Mouse (Mus musculus) intestine, postnatal 0 days (tissue): ENCODE measurements at regions not wholly inside any gene's neighbourhood (a gene's known extent, or its start where the extent isn't known, plus 50 kb on each side); places are given as distances from the start of the nearest gene placed in this dataset.

ENCODE experiments used
- ATAC-seq: fragments of 200-750 bp; cut with Nextera tagmentation; 2 replicates; pipeline ENCODE4 v1.8.0; 2017; ENCODE audit warnings: mild to moderate bottlenecking, moderate TSS enrichment, moderate library complexity
- H3K27ac ChIP-seq: fragments of 300-500 bp; sonication (generic); 2 replicates; pipeline ENCODE4 v1.5.1; 2014; ENCODE audit warnings: mild to moderate bottlenecking, low read depth, low read length, moderate library complexity
- H3K27me3 ChIP-seq: fragments of 300-500 bp; sonication (generic); replicated peaks from 2 replicates; pipeline ENCODE4 v1.6.1; 2014; ENCODE audit warnings: low read length, mixed read lengths; ENCODE audit not compliant: control insufficient read depth, insufficient read depth
- H3K36me3 ChIP-seq: fragments of 300-500 bp; sonication (generic); 2 replicates; pipeline ENCODE4 v1.6.1; 2014; ENCODE audit warnings: mild to moderate bottlenecking, moderate library complexity; ENCODE audit not compliant: control insufficient read depth, insufficient read depth
- H3K4me1 ChIP-seq: fragments of 300-500 bp; sonication (generic); replicated peaks from 2 replicates; pipeline ENCODE4 v1.6.1; 2014; ENCODE audit warnings: antibody characterized with exemption, low read length, mixed read lengths; ENCODE audit not compliant: control insufficient read depth, insufficient read depth
- H3K4me2 ChIP-seq: fragments of 300-500 bp; sonication (generic); replicated peaks from 2 replicates; pipeline ENCODE4 v1.6.1; 2014; ENCODE audit warnings: low read depth, mild to moderate bottlenecking, moderate library complexity
- H3K4me3 ChIP-seq: fragments of 300-500 bp; sonication (generic); 2 replicates; pipeline ENCODE4 v1.5.1; 2014; ENCODE audit warnings: low read depth, low read length
- H3K9ac ChIP-seq: fragments of 300-500 bp; sonication (generic); 2 replicates; pipeline ENCODE4 v1.6.1; 2014; ENCODE audit warnings: mild to moderate bottlenecking, low read depth, low read length
- H3K9me3 ChIP-seq: fragments of 300-500 bp; sonication (generic); 2 replicates; pipeline ENCODE4 v1.6.1; 2016; ENCODE audit warnings: mixed run types; ENCODE audit not compliant: control insufficient read depth
- CTCF ChIP-seq: sonication (generic); IDR thresholded peaks from 2 replicates; pipeline ENCODE4 v1.5.1; 2016; ENCODE audit warnings: low read depth, mild to moderate bottlenecking, control low read depth, antibody characterized with exemption, moderate library complexity
- WGBS: fragments of 180-500 bp; shearing (Covaris S2); extraction: QIAGEN DNeasy Blood & Tissue Kit; methylation state at CpG from one replicate; pipeline ENCODE4 v1.1.7; 2014; 5-methylcytosine and 5-hydroxymethylcytosine counted together

DNA sequence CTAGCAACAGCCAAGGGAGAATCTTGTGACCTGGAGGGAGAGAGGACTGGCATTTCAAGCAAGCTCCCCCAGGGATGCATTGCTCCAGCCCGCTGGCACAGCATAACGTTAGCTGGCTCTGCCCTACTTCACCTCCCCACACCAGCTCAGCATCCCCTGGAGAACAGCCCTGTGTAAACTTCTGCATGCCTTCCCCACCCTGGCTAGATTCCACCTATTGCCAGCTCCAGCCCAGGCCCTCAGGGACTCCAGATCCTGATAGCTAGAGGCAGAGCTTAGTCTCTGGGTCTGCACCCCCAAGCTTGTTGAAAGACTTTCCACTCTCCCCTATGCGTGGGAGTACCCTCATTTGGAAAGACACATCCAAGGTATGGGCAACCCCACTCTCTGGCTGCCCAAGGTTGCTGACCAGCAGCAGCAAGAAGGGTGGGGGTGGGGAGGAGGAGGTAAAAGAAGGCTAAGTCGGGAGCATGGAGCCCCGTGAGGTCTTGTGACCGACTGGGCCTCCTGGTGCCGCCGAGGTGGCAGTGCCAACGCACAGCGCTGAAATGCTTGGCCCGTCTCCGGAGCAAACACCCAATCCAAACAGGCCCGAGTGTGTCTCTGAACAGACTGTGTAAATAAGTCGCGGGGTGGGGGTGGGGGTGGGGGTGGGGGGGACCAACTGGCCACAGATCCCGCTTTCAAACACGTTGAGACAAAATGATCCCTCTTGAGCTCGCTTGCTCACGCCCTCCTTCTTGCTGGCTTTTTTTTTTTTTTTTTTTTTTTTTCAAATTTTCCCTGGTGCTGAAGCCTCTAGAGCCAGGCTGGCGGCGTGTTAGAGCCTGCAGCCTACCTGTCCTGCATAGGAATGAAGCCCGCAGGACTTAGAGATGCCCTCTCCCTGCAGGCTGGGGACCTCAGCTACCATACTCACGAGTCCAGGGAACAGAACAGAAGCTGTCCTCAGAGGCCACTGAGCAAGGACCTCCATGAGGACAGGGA is 350.3 kb downstream of the Sox9 start:
- no peak for TF ChIP-seq CTCF
- Histone ChIP-seq H3K4me3 (no peak overlapping the region), H3K9me3 (no peaks in the 10 kb centered on the region), H3K9ac (no peak overlapping the region), H3K4me1 (no peaks in the 10 kb centered on the region; the same call in 1 of the 2 replicates), H3K27me3 (no peaks in the 10 kb centered on the region), H3K4me2 (peak overlapping the region; percentile 33), H3K36me3 (no peaks in the 10 kb centered on the region), H3K27ac (no peak overlapping the region)
- ATAC-seq = peak; percentile 32; the same call in 1 of the 2 replicates
- 43% methylated on average over 23 of the region's 23 CpGs for WGBS

DNA sequence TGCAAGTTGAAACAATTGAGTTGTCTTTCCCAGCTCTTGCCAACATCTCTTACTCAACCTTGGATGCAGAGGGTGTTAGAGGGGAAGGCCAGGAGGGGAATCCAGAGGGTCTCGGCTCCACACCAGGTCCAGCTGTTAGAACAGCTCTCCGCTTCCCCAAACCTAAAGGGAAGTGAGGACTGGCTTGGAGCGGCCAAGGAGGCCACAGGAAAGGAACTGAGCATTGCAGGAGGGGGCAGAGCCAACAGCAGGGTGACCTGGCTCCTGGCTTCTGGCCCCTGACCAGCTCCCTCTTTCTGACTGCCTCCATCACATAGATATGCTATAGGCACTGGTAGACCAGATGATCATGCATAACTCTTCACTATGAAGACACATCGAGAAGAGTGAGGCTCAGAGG is 351.4 kb downstream of the Sox9 start:
- no peaks in the 10 kb centered on the region; the same call in 1 of the 2 replicates for H3K4me1 ChIP-seq
- 89% methylated on average over 4 of the region's 4 CpGs for WGBS
- no peak for TF ChIP-seq CTCF
- H3K27me3 ChIP-seq = no peaks in the 10 kb centered on the region
- no peak overlapping the region for H3K9ac ChIP-seq
- no peaks in the 10 kb centered on the region for H3K9me3 ChIP-seq
- H3K4me3 ChIP-seq = no peak overlapping the region
- H3K4me2 ChIP-seq = no peak overlapping the region
- H3K27ac ChIP-seq = no peak overlapping the region
- H3K36me3 ChIP-seq = no peaks in the 10 kb centered on the region
- no peak for ATAC-seq

DNA sequence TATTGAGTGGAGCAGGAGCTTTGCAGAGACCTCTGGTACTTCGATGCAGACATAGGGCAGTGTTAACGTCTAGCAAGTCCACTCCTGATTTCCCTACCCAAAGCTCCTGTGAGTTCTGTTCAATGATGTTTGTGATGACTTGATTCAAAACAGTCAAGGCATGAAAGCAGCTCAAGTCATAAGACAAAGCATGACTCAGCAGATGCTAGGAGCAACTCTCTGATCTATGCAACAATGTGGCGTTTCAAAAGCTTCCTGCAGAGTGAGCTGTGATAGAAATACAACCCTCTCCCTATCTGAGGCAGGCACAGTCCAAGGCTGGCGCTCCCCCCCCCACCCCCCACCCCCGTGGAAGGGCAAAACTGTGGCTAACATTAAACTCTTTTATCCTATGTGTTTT is 353.2 kb downstream of the Sox9 start:
- peak; percentile 31; the same call in 1 of the 2 replicates for ATAC-seq
- Histone ChIP-seq H3K9me3 (no peaks in the 10 kb centered on the region), H3K27me3 (no peaks in the 10 kb centered on the region), H3K4me1 (no peaks in the 10 kb centered on the region; the same call in 1 of the 2 replicates), H3K9ac (no peak overlapping the region), H3K4me2 (no peak overlapping the region), H3K4me3 (no peak overlapping the region), H3K36me3 (no peaks in the 10 kb centered on the region), H3K27ac (no peak overlapping the region)
- 49% methylated on average over 5 of the region's 5 CpGs for WGBS
- TF ChIP-seq CTCF = no peak

DNA sequence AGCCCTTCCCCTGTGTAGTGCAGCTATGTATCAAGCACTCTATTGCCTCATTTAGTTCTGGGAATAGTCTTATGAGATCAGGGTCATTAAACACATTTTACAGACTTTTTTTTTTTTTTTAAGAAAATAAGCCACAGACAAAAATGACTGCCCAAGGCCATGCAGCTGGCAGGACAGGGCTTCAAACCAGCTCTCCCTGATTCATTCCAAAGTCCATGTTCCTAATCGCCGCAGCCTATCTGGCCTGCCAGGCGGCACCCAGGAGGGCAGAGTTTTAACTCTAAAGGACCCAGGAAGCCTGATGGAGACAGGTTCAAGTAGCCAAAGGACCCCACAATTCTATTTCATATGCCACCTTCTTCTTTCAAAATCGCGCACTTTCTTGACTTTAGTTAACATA is 356.4 kb downstream of the Sox9 start:
- WGBS = 47% methylated on average over 5 of the region's 5 CpGs
- no peaks in the 10 kb centered on the region for H3K27me3 ChIP-seq
- no peaks in the 10 kb centered on the region for H3K9me3 ChIP-seq
- no peak for TF ChIP-seq CTCF
- no peak overlapping the region for H3K4me2 ChIP-seq
- H3K9ac ChIP-seq = no peak overlapping the region
- no peak for ATAC-seq
- no peaks in the 10 kb centered on the region for H3K36me3 ChIP-seq
- H3K27ac ChIP-seq = no peak overlapping the region
- no peak overlapping the region for H3K4me3 ChIP-seq
- H3K4me1 ChIP-seq = 0 out of 2 replicates have a peak, but pooled peaks cover 3% of the 10 kb centered on the region

DNA sequence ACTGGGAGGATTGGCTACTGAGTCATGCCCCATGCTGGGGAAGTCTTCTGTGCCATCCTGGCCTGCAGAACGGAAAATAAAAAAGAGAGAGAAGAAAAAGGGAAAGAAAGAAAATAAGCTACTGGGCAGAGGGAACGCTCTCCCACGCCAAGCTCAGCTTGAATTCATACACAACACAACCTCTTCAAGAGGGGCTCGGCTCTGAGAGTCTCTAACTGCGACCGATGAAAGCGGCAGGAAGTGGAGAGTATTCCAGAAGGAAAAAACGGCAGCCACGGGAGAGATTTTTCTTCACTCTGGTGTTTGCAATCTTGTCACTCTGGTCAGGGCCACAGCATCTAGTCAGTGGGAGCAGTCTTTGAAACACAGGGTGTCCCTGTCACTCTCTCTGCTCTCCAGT is 358.6 kb downstream of the Sox9 start:
- TF ChIP-seq CTCF = no peak
- Histone ChIP-seq H3K4me1 (0 out of 2 replicates have a peak, but pooled peaks cover 4% of the 10 kb centered on the region), H3K27ac (no peak overlapping the region), H3K4me3 (no peak overlapping the region), H3K36me3 (no peaks in the 10 kb centered on the region), H3K9ac (no peak overlapping the region), H3K9me3 (no peaks in the 10 kb centered on the region), H3K4me2 (no peak overlapping the region), H3K27me3 (no peaks in the 10 kb centered on the region)
- no peak for ATAC-seq
- 71% methylated on average over 9 of the region's 9 CpGs for WGBS

DNA sequence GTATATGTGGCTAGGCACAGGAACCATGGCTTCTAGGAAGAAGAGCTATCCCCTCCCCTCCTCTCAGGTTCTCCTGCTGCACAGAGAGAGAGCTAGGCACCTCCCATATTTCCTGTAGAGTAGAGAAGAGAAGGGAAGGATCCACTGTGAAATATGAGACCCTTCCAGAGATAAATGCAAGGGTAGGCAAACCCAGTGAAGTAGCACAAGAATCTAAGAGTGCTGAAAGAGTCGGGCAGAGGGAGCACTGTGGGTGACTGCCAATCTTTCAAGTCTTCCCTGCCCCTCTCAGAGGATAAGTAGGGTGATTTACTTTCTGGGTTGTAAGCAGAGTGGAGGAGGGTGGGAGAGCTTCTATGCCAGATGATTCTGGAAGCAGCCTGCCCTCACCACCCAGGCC is 360.8 kb downstream of the Sox9 start:
- 23% methylated on average over 1 of the region's 1 CpGs for WGBS
- no peak overlapping the region for H3K4me3 ChIP-seq
- H3K9ac ChIP-seq = no peak overlapping the region
- no peak overlapping the region for H3K27ac ChIP-seq
- no peak overlapping the region for H3K4me2 ChIP-seq
- 0 out of 2 replicates have a peak, but pooled peaks cover 7% of the 10 kb centered on the region for H3K4me1 ChIP-seq
- H3K36me3 ChIP-seq = no peaks in the 10 kb centered on the region
- ATAC-seq = no peak
- TF ChIP-seq CTCF = no peak
- H3K27me3 ChIP-seq = no peaks in the 10 kb centered on the region
- H3K9me3 ChIP-seq = no peaks in the 10 kb centered on the region
